Mouse (Mus musculus) embryonic facial prominence, embryonic 11.5 days (tissue): Measurements from ENCODE around the gene Usp22. TPM values are rescaled to one million over a fixed set of nuclear protein-coding genes. Genes with fewer than 3 reads are reported as not detected.

Source experiments
- ATAC-seq: fragments of 200-750 bp; cut with Nextera tagmentation; replicated peaks from 2 replicates; pipeline ENCODE4 v1.8.0; 2017; ENCODE audit warnings: low read depth; ENCODE audit not compliant: insufficient number of reproducible peaks, low FRiP score, low TSS enrichment
- DNase-seq: peaks from one replicate; pipeline ENCODE4 v3.0.0-alpha.2; 2015; ENCODE audit warnings: low spot score
- H3K27ac ChIP-seq: fragments of 300-500 bp; sonication (generic); replicated peaks from 2 replicates; pipeline ENCODE4 v1.5.1; 2014; ENCODE audit warnings: mild to moderate bottlenecking, low read depth, low read length, control low read depth
- H3K27me3 ChIP-seq: fragments of 300-500 bp; sonication (generic); 2 replicates; pipeline ENCODE4 v1.6.1; 2014; ENCODE audit warnings: mild to moderate bottlenecking, low read length, moderate library complexity, mixed read lengths; ENCODE audit not compliant: control insufficient read depth, insufficient read depth
- H3K36me3 ChIP-seq: fragments of 300-500 bp; sonication (generic); replicated peaks from 2 replicates; pipeline ENCODE4 v1.6.1; 2014; ENCODE audit warnings: low read depth, mild to moderate bottlenecking, low read length, moderate library complexity, mixed read lengths; ENCODE audit not compliant: control insufficient read depth, insufficient read depth
- H3K4me1 ChIP-seq: fragments of 300-500 bp; sonication (generic); 2 replicates; pipeline ENCODE4 v1.6.1; 2014; ENCODE audit warnings: low read length, mixed read lengths; ENCODE audit not compliant: control insufficient read depth, insufficient read depth
- H3K4me2 ChIP-seq: fragments of 300-500 bp; sonication (generic); 2 replicates; pipeline ENCODE4 v1.6.1; 2014; ENCODE audit warnings: low read depth, mild to moderate bottlenecking, control low read depth, low read length, moderate library complexity
- H3K4me3 ChIP-seq: fragments of 300-500 bp; sonication (generic); 2 replicates; pipeline ENCODE4 v1.5.1; 2014; ENCODE audit warnings: low read depth, low read length, control low read depth
- H3K9ac ChIP-seq: fragments of 300-500 bp; sonication (generic); replicated peaks from 2 replicates; pipeline ENCODE4 v1.6.1; 2014; ENCODE audit warnings: mild to moderate bottlenecking, control low read depth, low read length
- H3K9me3 ChIP-seq: fragments of 300-500 bp; sonication (generic); replicated peaks from 2 replicates; pipeline ENCODE4 v1.6.1; 2016; ENCODE audit warnings: mild to moderate bottlenecking, low read length, inconsistent platforms, mixed read lengths; ENCODE audit not compliant: control insufficient read depth
- WGBS: fragments of 180-500 bp; shearing (Covaris S2); extraction: QIAGEN DNeasy Blood & Tissue Kit; methylation state at CpG from one replicate; pipeline ENCODE4 v1.1.7; 2014; 5-methylcytosine and 5-hydroxymethylcytosine counted together
- polyA plus RNA-seq: library from polyadenylated mRNA; unstranded; fragments of >200 nt; fragmentation: Nextera tagmentation; extraction: Ambion mirVana; gene quantifications from 2 replicates; pipeline ENCODE4 v1.2.1, GENCODE M21; 2014

Usp22 gene
- polyA plus RNA-seq, 1 experiment from 2014 or later: 222 TPM

- WGBS: 84% methylated on average over 10 of the region's 10 CpGs
- ATAC-seq: no peak
- Histone ChIP-seq H3K27ac (no peak overlapping the region), H3K4me3 (no peak overlapping the region), H3K4me2 (no peak overlapping the region), H3K27me3 (peaks cover 4% of the 10 kb centered on the region; the same call in 1 of the 2 replicates), H3K4me1 (no peaks in the 10 kb centered on the region), H3K9ac (no peak overlapping the region), H3K36me3 (no peaks in the 10 kb centered on the region), H3K9me3 (no peaks in the 10 kb centered on the region)
- DNase-seq: no peak
Observed at GRCm38 (mm10) chr11:61208316-61208715, 33.5 kb upstream of the Usp22 start.

- Histone ChIP-seq H3K9ac (no peak within 1 kb of the TSS), H3K4me2 (no peak within 1 kb of the TSS), H3K27ac (no peak within 1 kb of the TSS), H3K4me1 (no peaks in the 10 kb centered on the region), H3K9me3 (no peaks in the 10 kb centered on the region), H3K27me3 (peaks cover 4% of the 10 kb centered on the region; the same call in 1 of the 2 replicates), H3K36me3 (no peaks in the 10 kb centered on the region), H3K4me3 (no peak within 1 kb of the TSS)
- DNase-seq (no peak), ATAC-seq (no peak)
- WGBS: 72% methylated on average over 10 of the region's 10 CpGs
Observed at GRCm38 (mm10) chr11:61207487-61208246, 32.8 kb upstream of the Usp22 start, which contains the start of gene Aldh3a1. Gene Aldh3a1 (plus strand): TSS chr11:61207537.

GRCm38 (mm10) chr11:61206136-61206535, 31.3 kb upstream of the Usp22 start:
- H3K27me3 ChIP-seq: no peaks in the 10 kb centered on the region
- H3K4me2 ChIP-seq: no peak overlapping the region
- no peak for ATAC-seq
- DNase-seq: no peak
- 86% methylated on average over 3 of the region's 3 CpGs for WGBS
- no peak overlapping the region for H3K9ac ChIP-seq
- no peak overlapping the region for H3K4me3 ChIP-seq
- no peaks in the 10 kb centered on the region for H3K36me3 ChIP-seq
- H3K27ac ChIP-seq: no peak overlapping the region
- no peaks in the 10 kb centered on the region for H3K4me1 ChIP-seq
- H3K9me3 ChIP-seq: no peaks in the 10 kb centered on the region

- Histone ChIP-seq H3K9me3 (no peaks in the 10 kb centered on the region), H3K27ac (no peak overlapping the region), H3K27me3 (no peaks in the 10 kb centered on the region), H3K36me3 (no peaks in the 10 kb centered on the region), H3K9ac (no peak overlapping the region), H3K4me3 (no peak overlapping the region), H3K4me1 (no peaks in the 10 kb centered on the region), H3K4me2 (no peak overlapping the region)
- ATAC-seq (no peak), DNase-seq (no peak)
- 94% methylated on average over 9 of the region's 10 CpGs for WGBS
Observed at GRCm38 (mm10) chr11:61205167-61205950, 30.5 kb upstream of the Usp22 start.

- 82% methylated on average over 2 of the region's 2 CpGs for WGBS
- no peaks in the 10 kb centered on the region for H3K9me3 ChIP-seq
- H3K27me3 ChIP-seq: no peaks in the 10 kb centered on the region
- no peak overlapping the region for H3K4me2 ChIP-seq
- no peaks in the 10 kb centered on the region for H3K4me1 ChIP-seq
- H3K36me3 ChIP-seq: no peaks in the 10 kb centered on the region
- ATAC-seq (no peak), DNase-seq (no peak)
- no peak overlapping the region for H3K27ac ChIP-seq
- no peak overlapping the region for H3K4me3 ChIP-seq
- H3K9ac ChIP-seq: no peak overlapping the region
Observed at GRCm38 (mm10) chr11:61202810-61203209, 28.0 kb upstream of the Usp22 start.

- Histone ChIP-seq H3K9me3 (no peaks in the 10 kb centered on the region), H3K4me1 (no peaks in the 10 kb centered on the region), H3K27me3 (no peaks in the 10 kb centered on the region), H3K36me3 (no peaks in the 10 kb centered on the region), H3K4me2 (no peak overlapping the region), H3K27ac (no peak overlapping the region), H3K9ac (no peak overlapping the region), H3K4me3 (no peak overlapping the region)
- no peak for ATAC-seq
- no peak for DNase-seq
- WGBS: 73% methylated on average over 6 of the region's 6 CpGs
Observed at GRCm38 (mm10) chr11:61202186-61202585, 27.3 kb upstream of the Usp22 start.

- Histone ChIP-seq H3K27ac (no peak overlapping the region), H3K4me3 (no peak overlapping the region), H3K4me2 (no peak overlapping the region), H3K9me3 (no peaks in the 10 kb centered on the region), H3K36me3 (no peaks in the 10 kb centered on the region), H3K9ac (no peak overlapping the region), H3K4me1 (no peaks in the 10 kb centered on the region), H3K27me3 (no peaks in the 10 kb centered on the region)
- WGBS: 78% methylated on average over 4 of the region's 4 CpGs
- no peak for ATAC-seq
- DNase-seq: no peak
Observed at GRCm38 (mm10) chr11:61199620-61200362, 24.9 kb upstream of the Usp22 start.
